Mouse (Mus musculus) testis, postnatal 14 days (tissue): Measurements from ENCODE around the gene Cngb1.

Experiments
- DNase-seq: peaks from one replicate; pipeline ENCODE4 v3.0.0; 2021; ENCODE audit warnings: low spot score

The Cngb1 gene

DNA sequence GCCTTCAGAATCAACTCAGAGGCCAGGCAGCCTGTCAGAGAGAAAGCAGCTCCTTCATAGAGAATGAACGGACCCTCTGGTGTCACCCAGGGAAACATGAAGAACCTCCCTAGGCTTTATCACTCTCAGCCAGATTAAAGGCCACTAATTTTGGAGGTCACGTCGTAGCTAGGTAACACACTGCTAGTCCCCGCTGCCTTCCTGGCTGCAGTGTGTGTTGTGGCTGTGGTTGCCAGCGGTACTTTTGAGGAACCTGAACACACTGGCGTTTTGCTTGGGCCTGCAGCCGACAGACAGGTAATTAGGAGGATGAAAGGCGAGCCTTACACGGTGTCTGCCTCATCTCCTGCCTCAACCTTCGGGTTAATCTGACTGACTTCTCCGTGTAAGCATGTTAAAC lies 110.7 kb downstream of the Cngb1 start:
- no peak for DNase-seq

DNA sequence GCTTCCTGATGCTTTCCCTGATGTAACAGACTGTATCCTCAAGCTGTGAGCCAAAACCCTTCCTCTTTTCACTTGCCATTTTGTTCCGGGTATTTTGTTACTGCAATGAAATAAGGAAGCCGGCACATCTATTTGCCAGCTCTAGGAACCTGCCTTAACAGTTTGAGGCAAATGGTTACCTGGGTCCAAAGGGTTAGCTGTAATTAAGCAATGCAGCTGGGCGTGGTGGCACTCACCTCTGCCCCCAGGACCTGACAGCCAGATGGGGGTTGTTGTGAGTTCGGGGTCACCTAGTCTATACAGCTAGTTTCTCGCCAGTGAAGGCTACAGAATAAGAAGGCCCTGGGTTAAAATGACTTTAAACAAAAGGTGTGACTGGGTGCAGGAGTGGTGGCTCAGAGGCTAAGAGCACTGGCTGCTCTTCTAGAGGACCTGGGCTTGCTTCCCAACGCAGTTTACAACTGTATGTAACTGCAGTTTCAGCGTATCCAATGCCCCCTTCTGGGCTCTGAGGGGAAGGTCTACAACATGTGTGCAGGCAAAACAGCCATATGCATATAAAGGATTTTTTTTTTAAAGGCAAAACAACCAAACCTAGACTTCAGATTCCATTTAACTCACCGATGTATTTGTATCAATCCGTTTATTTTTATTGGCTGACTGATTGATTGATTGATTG lies 114.7 kb downstream of the Cngb1 start:
- DNase-seq = no peak
